Mouse (Mus musculus) forebrain, embryonic 12.5 days (tissue): Measurements from ENCODE around the gene Rere. TPM values are rescaled to one million over a fixed set of nuclear protein-coding genes. Genes with fewer than 3 reads are reported as not detected.

Source experiments
- ATAC-seq: fragments of 200-750 bp; cut with Nextera tagmentation; 2 replicates; pipeline ENCODE4 v1.8.0; 2017; ENCODE audit warnings: moderate TSS enrichment; ENCODE audit not compliant: low FRiP score
- H3K27ac ChIP-seq: fragments of 300-500 bp; sonication (generic); 2 replicates; pipeline ENCODE4 v1.5.1; 2016; ENCODE audit warnings: mild to moderate bottlenecking
- H3K27me3 ChIP-seq: fragments of 300-500 bp; sonication (generic); 2 replicates; pipeline ENCODE4 v1.6.1; 2016; ENCODE audit warnings: mild to moderate bottlenecking
- H3K36me3 ChIP-seq: fragments of 300-500 bp; sonication (generic); replicated peaks from 2 replicates; pipeline ENCODE4 v1.6.1; 2016; ENCODE audit warnings: mild to moderate bottlenecking
- H3K4me1 ChIP-seq: fragments of 300-500 bp; sonication (generic); 2 replicates; pipeline ENCODE4 v1.6.1; 2016
- H3K4me2 ChIP-seq: fragments of 300-500 bp; sonication (generic); 2 replicates; pipeline ENCODE4 v1.6.1; 2016; ENCODE audit warnings: mild to moderate bottlenecking, moderate library complexity
- H3K4me3 ChIP-seq: fragments of 300-500 bp; sonication (generic); replicated peaks from 2 replicates; pipeline ENCODE4 v1.5.1; 2016; ENCODE audit warnings: mild to moderate bottlenecking
- H3K9ac ChIP-seq: fragments of 300-500 bp; sonication (generic); 2 replicates; pipeline ENCODE4 v1.6.1; 2016; ENCODE audit warnings: mild to moderate bottlenecking
- H3K9me3 ChIP-seq: fragments of 300-500 bp; sonication (generic); 2 replicates; pipeline ENCODE4 v1.6.1; 2016
- WGBS: fragments of 180-500 bp; shearing (Covaris S2); methylation state at CpG from one replicate; pipeline ENCODE4 v1.1.7; 2016; 5-methylcytosine and 5-hydroxymethylcytosine counted together
- polyA plus RNA-seq: library from polyadenylated mRNA; unstranded; fragments of >200 nt; fragmentation: Nextera tagmentation; extraction: Ambion mirVana; gene quantifications from 2 replicates; pipeline ENCODE4 v1.2.1, GENCODE M21; 2016

Rere gene
- polyA plus RNA-seq, 1 experiment from 2014 or later, result 44.4 TPM

GRCm38 (mm10) chr4:150239951-150240368, 41.5 kb upstream of the Rere start:
- WGBS, result 5% methylated on average over 6 of the region's 6 CpGs
- H3K36me3 ChIP-seq, result peaks cover 45% of the 10 kb centered on the region
- H3K27me3 ChIP-seq, result no peaks in the 10 kb centered on the region
- no peak for ATAC-seq
- H3K4me1 ChIP-seq, result peaks cover 48% of the 10 kb centered on the region
- H3K9me3 ChIP-seq, result no peaks in the 10 kb centered on the region
- peak overlapping the region; percentile 82; the same call in 1 of the 2 replicates for H3K4me3 ChIP-seq
- H3K27ac ChIP-seq, result peak overlapping the region; percentile 42; the same call in 1 of the 2 replicates
- H3K4me2 ChIP-seq, result peak overlapping the region; percentile 87
- H3K9ac ChIP-seq, result no peak overlapping the region

- Histone ChIP-seq H3K4me2 (no peak overlapping the region; the same call in 1 of the 2 replicates), H3K27me3 (no peaks in the 10 kb centered on the region), H3K9me3 (no peaks in the 10 kb centered on the region), H3K4me1 (peaks cover 44% of the 10 kb centered on the region), H3K4me3 (no peak overlapping the region), H3K9ac (no peak overlapping the region), H3K27ac (no peak overlapping the region), H3K36me3 (peaks cover 49% of the 10 kb centered on the region)
- ATAC-seq, result no peak
- WGBS, result 79% methylated on average over 1 of the region's 1 CpGs
These were observed 41.0 kb upstream of the Rere start for GRCm38 (mm10) chr4:150240381-150240886.

- WGBS, result 49% methylated on average over 4 of the region's 4 CpGs
- H3K4me2 ChIP-seq, result no peak overlapping the region; the same call in 1 of the 2 replicates
- no peak overlapping the region for H3K4me3 ChIP-seq
- H3K27ac ChIP-seq, result 0 out of 2 replicates have a peak overlapping the region, but pooled peaks have one; percentile 25
- H3K9me3 ChIP-seq, result no peaks in the 10 kb centered on the region
- peak overlapping the region; percentile 25; the same call in 1 of the 2 replicates for H3K9ac ChIP-seq
- H3K4me1 ChIP-seq, result peaks cover 38% of the 10 kb centered on the region
- no peak for ATAC-seq
- H3K36me3 ChIP-seq, result peaks cover 62% of the 10 kb centered on the region
- H3K27me3 ChIP-seq, result no peaks in the 10 kb centered on the region
These were observed 39.7 kb upstream of the Rere start for GRCm38 (mm10) chr4:150241708-150242107.

GRCm38 (mm10) chr4:150242745-150243144, 38.7 kb upstream of the Rere start:
- H3K9me3 ChIP-seq, result no peaks in the 10 kb centered on the region
- no peak for ATAC-seq
- no peaks in the 10 kb centered on the region for H3K27me3 ChIP-seq
- no peak overlapping the region for H3K4me2 ChIP-seq
- no peak overlapping the region for H3K9ac ChIP-seq
- peaks cover 72% of the 10 kb centered on the region for H3K36me3 ChIP-seq
- 77% methylated on average over 5 of the region's 5 CpGs for WGBS
- H3K27ac ChIP-seq, result no peak overlapping the region
- peaks cover 38% of the 10 kb centered on the region for H3K4me1 ChIP-seq
- H3K4me3 ChIP-seq, result no peak overlapping the region

GRCm38 (mm10) chr4:150245876-150246275, 35.6 kb upstream of the Rere start:
- no peak for ATAC-seq
- peaks cover 23% of the 10 kb centered on the region for H3K4me1 ChIP-seq
- no peaks in the 10 kb centered on the region for H3K9me3 ChIP-seq
- H3K4me2 ChIP-seq, result no peak overlapping the region
- H3K27me3 ChIP-seq, result no peaks in the 10 kb centered on the region
- H3K9ac ChIP-seq, result no peak overlapping the region
- no peak overlapping the region for H3K27ac ChIP-seq
- WGBS, result 81% methylated on average over 2 of the region's 2 CpGs
- H3K4me3 ChIP-seq, result no peak overlapping the region
- H3K36me3 ChIP-seq, result peaks cover 90% of the 10 kb centered on the region

- no peaks in the 10 kb centered on the region for H3K27me3 ChIP-seq
- 66% methylated on average over 5 of the region's 5 CpGs for WGBS
- H3K36me3 ChIP-seq, result peaks cover 69% of the 10 kb centered on the region
- no peak overlapping the region for H3K27ac ChIP-seq
- H3K4me3 ChIP-seq, result no peak overlapping the region
- H3K9ac ChIP-seq, result no peak overlapping the region
- H3K9me3 ChIP-seq, result no peaks in the 10 kb centered on the region
- peak; percentile 55 for ATAC-seq
- peaks cover 18% of the 10 kb centered on the region for H3K4me1 ChIP-seq
- no peak overlapping the region for H3K4me2 ChIP-seq
These were observed 33.4 kb upstream of the Rere start for GRCm38 (mm10) chr4:150248009-150248408.

- Histone ChIP-seq H3K4me2 (no peak overlapping the region), H3K4me1 (peaks cover 18% of the 10 kb centered on the region), H3K36me3 (peaks cover 60% of the 10 kb centered on the region), H3K9me3 (no peaks in the 10 kb centered on the region), H3K4me3 (no peak overlapping the region), H3K27ac (no peak overlapping the region), H3K27me3 (no peaks in the 10 kb centered on the region), H3K9ac (no peak overlapping the region)
- WGBS, result 78% methylated on average over 5 of the region's 5 CpGs
- no peak for ATAC-seq
These were observed 32.5 kb upstream of the Rere start for GRCm38 (mm10) chr4:150248917-150249316.

GRCm38 (mm10) chr4:150249731-150250270, 31.6 kb upstream of the Rere start:
- Histone ChIP-seq H3K9me3 (no peaks in the 10 kb centered on the region), H3K27me3 (no peaks in the 10 kb centered on the region), H3K36me3 (peaks cover 52% of the 10 kb centered on the region), H3K4me2 (no peak overlapping the region), H3K4me3 (no peak overlapping the region), H3K4me1 (peaks cover 18% of the 10 kb centered on the region), H3K9ac (no peak overlapping the region), H3K27ac (no peak overlapping the region)
- WGBS, result 81% methylated on average over 5 of the region's 5 CpGs
- ATAC-seq, result no peak

GRCm38 (mm10) chr4:150250549-150251422, 30.7 kb upstream of the Rere start:
- H3K36me3 ChIP-seq, result peaks cover 43% of the 10 kb centered on the region
- H3K27ac ChIP-seq, result peak overlapping the region; percentile 82
- ATAC-seq, result peak; percentile 44; the same call in 1 of the 2 replicates
- H3K27me3 ChIP-seq, result no peaks in the 10 kb centered on the region
- H3K9ac ChIP-seq, result no peak overlapping the region
- H3K4me1 ChIP-seq, result peaks cover 18% of the 10 kb centered on the region
- H3K9me3 ChIP-seq, result no peaks in the 10 kb centered on the region
- 32% methylated on average over 18 of the region's 18 CpGs for WGBS
- H3K4me3 ChIP-seq, result no peak overlapping the region
- peak overlapping the region; percentile 2; the same call in 1 of the 2 replicates for H3K4me2 ChIP-seq

- no peak for ATAC-seq
- Histone ChIP-seq H3K27ac (0 out of 2 replicates have a peak overlapping the region, but pooled peaks have one; percentile 46), H3K27me3 (no peaks in the 10 kb centered on the region), H3K4me3 (no peak overlapping the region), H3K9me3 (no peaks in the 10 kb centered on the region), H3K36me3 (peaks cover 7% of the 10 kb centered on the region), H3K4me2 (no peak overlapping the region), H3K4me1 (peaks cover 35% of the 10 kb centered on the region), H3K9ac (no peak overlapping the region)
- 65% methylated on average over 4 of the region's 4 CpGs for WGBS
These were observed 27.0 kb upstream of the Rere start for GRCm38 (mm10) chr4:150254416-150254815.

GRCm38 (mm10) chr4:150255181-150255580, 26.3 kb upstream of the Rere start:
- no peak overlapping the region for H3K4me2 ChIP-seq
- no peak overlapping the region for H3K9ac ChIP-seq
- H3K9me3 ChIP-seq, result no peaks in the 10 kb centered on the region
- no peak for ATAC-seq
- H3K27me3 ChIP-seq, result no peaks in the 10 kb centered on the region
- H3K36me3 ChIP-seq, result no peaks in the 10 kb centered on the region; the same call in 1 of the 2 replicates
- no peak overlapping the region for H3K27ac ChIP-seq
- H3K4me3 ChIP-seq, result no peak overlapping the region
- WGBS, result 88% methylated on average over 7 of the region's 7 CpGs
- peaks cover 40% of the 10 kb centered on the region for H3K4me1 ChIP-seq
